Mouse (Mus musculus) thymus, postnatal 10 days (tissue): ENCODE data around the gene Szrd1.

ENCODE experiments used
- DNase-seq, 2 experiments: peaks; one replicate each; pipeline ENCODE4 v3.0.0; 2021; ENCODE audit warnings: low spot score in 2 of 2

Gene Szrd1

DNA sequence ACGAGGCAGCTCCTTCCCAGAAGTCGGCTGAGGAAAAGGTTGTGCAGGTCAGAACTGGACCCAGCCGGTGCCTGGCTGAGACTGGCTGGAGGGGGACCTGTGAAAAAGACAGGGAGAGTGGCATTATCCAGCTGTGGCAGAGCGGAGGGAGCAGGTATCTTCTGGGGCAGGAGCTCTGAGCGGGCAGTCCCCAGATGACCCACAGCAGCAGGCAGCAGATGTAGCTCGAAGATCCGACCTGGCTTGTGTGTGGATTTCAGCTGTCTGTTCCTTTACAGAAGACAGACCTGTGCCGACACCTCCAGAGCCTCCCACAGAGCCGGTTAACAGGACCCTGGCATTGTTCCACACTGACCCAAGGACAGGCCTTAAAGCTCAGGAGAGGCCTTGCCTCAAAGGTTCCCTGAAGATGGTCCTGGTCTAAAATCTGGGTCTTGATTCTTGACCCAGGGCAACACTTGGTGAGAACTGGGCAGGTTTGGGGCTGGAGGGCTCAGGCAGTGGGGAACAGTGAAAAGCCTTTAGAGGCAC lies 72.0 kb downstream of the Szrd1 start:
- no peak for DNase-seq

DNA sequence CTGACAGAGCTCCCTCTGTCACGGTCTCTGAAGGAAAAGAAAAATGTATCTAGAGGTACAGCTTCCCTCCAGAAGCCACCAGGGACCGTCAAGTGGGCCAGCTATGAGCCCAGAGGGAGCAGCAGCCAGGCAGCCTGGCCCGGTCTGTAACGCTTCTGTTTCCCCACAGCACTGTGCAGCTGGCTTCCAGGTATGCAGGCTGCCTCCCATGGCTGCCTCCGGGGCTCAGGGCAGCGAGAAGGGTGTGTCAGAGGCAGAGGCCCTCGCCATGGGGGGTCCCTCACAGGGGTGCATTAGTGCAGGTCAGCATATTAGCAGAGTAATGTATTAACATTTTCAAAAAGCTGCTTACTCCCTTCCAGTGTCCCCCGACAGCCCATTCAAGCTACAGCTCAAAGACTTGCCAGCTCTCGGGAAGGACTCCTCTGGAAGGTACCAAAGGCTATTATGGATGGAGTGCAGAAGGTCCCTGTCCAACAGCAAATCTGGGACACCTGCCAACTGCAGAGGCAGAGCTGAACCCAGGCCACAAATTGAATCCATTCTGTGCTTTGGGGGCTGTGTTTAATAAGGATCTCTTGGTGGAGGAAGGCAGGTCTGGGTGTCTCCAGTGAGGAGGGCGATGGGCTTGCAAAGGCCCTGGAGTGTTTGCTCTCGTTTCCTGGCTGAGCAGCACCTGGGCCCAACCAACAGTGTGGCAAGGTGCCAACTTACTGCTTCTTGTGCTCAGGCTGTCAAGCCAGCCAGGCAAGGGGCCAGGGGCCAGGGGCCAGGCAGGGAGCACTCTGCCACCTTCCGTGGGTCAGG lies 72.7 kb downstream of the Szrd1 start:
- no peak for DNase-seq

DNA sequence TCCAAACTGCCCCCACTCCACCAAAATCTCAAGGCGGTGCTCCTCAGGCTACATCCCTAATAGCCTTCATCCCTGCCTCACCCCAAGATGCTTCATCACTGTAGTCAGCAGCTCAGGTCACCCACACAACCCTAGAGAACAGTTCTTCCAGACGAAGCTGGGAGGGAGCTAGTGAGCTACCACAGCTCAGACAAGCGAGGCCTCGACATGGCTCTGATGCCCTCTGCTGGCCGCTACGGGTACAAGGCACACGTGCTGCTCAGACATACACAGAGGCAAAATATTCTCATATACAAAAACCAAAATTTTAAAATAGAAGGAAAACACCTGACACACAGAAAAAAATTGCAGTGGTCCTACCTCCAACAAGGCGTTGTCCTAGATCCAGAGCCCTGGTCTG lies 74.5 kb downstream of the Szrd1 start:
- peak; percentile 75 to 89 for DNase-seq

DNA sequence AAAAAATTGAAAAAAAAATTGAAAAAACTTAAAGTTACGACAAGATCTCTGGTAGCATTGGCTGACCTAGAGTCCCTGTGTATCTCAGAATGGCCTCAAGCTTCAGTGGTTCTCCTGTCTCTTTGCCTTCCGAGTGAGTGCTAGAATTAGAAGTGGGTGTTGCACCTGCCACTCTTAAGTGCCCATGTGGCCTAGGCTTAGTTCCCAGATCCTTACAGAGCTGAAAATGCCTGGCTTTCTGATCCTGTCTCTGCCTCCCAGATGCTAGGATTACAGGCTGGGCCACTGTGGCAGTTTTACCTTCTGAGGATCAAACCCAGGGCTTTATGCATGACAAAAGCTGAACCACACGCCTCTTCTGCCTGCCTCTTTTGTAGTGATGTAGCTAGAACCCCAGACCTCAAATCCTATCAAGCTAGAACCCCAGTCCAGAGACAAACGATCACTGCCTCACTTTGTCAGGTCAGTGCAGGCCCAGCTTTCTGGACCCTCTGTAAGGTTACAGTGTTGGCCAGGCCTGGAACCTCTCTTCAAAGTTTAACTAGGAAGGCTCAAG lies 75.4 kb downstream of the Szrd1 start:
- no peak for DNase-seq
